Mouse (Mus musculus): ENCODE data around the gene Gm44511.

DNA sequence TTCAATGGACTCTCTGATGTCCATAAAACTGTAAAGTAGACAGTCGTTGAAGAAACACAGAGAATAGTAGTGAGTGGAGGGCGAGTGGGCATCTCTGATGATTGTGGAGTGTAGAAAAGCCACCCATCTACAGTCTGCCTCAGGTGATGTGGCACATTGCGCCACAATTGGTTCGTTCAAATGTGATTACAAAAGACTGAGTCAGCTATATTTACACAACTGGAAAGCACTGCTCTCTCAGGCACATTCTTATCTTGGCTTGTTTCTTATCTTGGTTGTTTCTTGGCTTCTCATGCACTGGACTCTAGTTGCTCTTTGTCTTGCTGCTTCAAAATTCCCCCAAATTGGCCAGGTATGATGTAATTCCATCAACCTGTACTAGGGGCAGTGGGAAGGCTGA is 9.5 kb upstream of the Gm44511 start:
- TF ChIP-seq CTCF (IDR thresholded peaks at IDR 0.05) (0 out of 2 replicates have a peak, but pooled peaks have one; percentile 17), EP300 (IDR thresholded peaks at IDR 0.05) (peak; percentile 79)

All from lung, postnatal 0 days (tissue).